Mouse (Mus musculus) intestine, embryonic 15.5 days (tissue): Measurements from ENCODE around the gene Sbno1. TPM values are rescaled to one million over a fixed set of nuclear protein-coding genes. Genes with fewer than 3 reads are reported as not detected.

Experiments used
- ATAC-seq: fragments of 200-750 bp; cut with Nextera tagmentation; 2 replicates; pipeline ENCODE4 v1.8.0; 2017; ENCODE audit warnings: moderate TSS enrichment, moderate library complexity
- H3K27ac ChIP-seq: fragments of 300-500 bp; sonication (generic); 2 replicates; pipeline ENCODE4 v1.5.1; 2015; ENCODE audit warnings: mild to moderate bottlenecking, inconsistent platforms
- H3K27me3 ChIP-seq: fragments of 300-500 bp; sonication (generic); replicated peaks from 2 replicates; pipeline ENCODE4 v1.6.1; 2015; ENCODE audit warnings: inconsistent platforms
- H3K36me3 ChIP-seq: fragments of 300-500 bp; sonication (generic); 2 replicates; pipeline ENCODE4 v1.6.1; 2015; ENCODE audit warnings: inconsistent platforms
- H3K4me1 ChIP-seq: fragments of 300-500 bp; sonication (generic); replicated peaks from 2 replicates; pipeline ENCODE4 v1.6.1; 2015; ENCODE audit warnings: inconsistent platforms
- H3K4me2 ChIP-seq: fragments of 300-500 bp; sonication (generic); replicated peaks from 2 replicates; pipeline ENCODE4 v1.6.1; 2015; ENCODE audit warnings: mild to moderate bottlenecking, inconsistent platforms
- H3K4me3 ChIP-seq: fragments of 300-500 bp; sonication (generic); replicated peaks from 2 replicates; pipeline ENCODE4 v1.5.1; 2015; ENCODE audit warnings: inconsistent platforms
- H3K9ac ChIP-seq: fragments of 300-500 bp; sonication (generic); 2 replicates; pipeline ENCODE4 v1.6.1; 2015; ENCODE audit warnings: inconsistent platforms
- H3K9me3 ChIP-seq: fragments of 300-500 bp; sonication (generic); 2 replicates; pipeline ENCODE4 v1.6.1; 2016; ENCODE audit warnings: inconsistent platforms
- WGBS: fragments of 180-500 bp; shearing (Covaris S2); methylation state at CpG from one replicate; pipeline ENCODE4 v1.1.7; 2015; 5-methylcytosine and 5-hydroxymethylcytosine counted together
- polyA plus RNA-seq: library from polyadenylated mRNA; unstranded; fragments of >200 nt; fragmentation: Nextera tagmentation; extraction: Ambion mirVana; gene quantifications from 2 replicates; pipeline ENCODE4 v1.2.1, GENCODE M21; 2015

Gene Sbno1
- polyA plus RNA-seq, 1 experiment from 2014 or later, result 90.3 TPM

DNA sequence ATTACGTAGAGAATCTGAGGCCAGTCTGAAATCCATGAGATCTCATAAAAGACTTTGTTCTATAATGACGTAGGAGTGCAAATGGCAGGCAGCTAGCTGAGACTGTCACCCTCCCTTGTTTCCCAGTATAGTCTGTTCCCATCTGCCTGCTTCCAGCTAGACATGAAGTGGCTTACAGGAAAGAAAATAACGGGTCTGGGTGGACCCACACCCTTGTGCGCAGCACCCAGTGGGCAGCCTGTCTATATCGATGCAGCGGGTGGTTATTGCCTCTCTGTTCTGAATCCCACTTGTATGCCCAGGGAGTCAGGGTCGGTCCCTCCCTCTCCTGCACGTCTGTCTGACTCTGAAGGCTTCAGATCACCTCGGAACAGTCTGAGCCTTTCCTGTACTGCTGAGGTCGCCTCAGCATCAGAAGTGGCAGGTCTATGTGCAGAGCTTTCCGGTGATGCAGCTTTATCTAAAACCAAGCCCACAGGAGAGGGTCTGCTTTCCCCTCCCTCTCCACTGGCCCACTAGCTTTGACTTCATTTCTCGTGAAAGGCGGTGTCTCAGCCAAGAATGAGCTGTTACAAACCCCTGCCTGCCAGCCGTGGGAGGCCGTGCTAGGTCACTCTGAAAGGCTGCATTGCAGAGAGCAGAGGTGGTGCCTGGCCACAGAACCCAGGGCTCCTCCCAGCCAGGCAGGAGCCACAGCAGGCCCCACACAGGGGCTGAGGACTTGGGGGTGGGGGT is 26.9 kb upstream of the Sbno1 start:
- H3K36me3 ChIP-seq, result peaks cover 66% of the 10 kb centered on the region
- ATAC-seq, result no peak
- peak overlapping the region; percentile 4; the same call in 1 of the 2 replicates for H3K27ac ChIP-seq

DNA sequence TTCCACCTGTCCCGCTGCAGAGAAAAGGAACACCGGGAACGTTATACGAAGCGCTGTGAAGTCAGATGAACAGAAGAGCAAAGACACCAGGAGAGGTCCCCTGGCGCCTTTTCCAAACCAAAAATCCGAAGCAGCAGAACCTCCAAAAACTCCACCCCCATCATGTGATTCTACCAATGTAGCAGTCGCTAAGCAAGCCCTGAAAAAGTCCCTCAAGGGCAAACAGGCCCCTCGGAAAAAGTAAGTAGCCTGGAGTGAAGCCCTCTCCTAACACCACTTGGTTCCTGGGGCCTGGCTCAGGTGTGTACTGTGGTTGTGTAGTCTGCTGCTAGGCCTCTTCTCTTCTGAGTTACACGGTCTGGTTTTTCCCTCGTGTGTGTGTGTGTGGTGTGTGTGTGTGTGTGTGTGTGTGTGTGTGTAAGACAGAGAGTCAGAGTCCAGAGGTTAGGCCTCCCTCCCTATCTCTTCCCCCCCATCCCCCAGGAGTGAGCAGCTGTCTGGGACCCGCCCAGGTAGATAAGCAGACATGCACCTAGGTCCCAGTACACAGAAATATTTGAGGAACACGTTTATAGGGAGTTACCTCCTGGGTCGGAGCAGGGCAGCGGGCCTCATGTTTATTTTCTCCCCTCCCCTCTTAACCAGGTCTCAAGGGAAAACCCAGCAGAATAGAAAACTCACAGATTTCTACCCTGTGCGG is 25.0 kb upstream of the Sbno1 start:
- H3K36me3 ChIP-seq, result peaks cover 53% of the 10 kb centered on the region
- no peak overlapping the region for H3K9ac ChIP-seq
- 0 out of 2 replicates have a peak overlapping the region, but pooled peaks have one; percentile 6 for H3K4me3 ChIP-seq
- H3K9me3 ChIP-seq, result no peaks in the 10 kb centered on the region
- no peaks in the 10 kb centered on the region for H3K27me3 ChIP-seq
- WGBS, result 59% methylated on average over 16 of the region's 16 CpGs
- H3K4me2 ChIP-seq, result peak overlapping the region; percentile 45
- peak; percentile 87 for ATAC-seq
- H3K4me1 ChIP-seq, result peaks cover 33% of the 10 kb centered on the region
- H3K27ac ChIP-seq, result peak overlapping the region; percentile 84

More for the DNA sequence above, 26.9 kb upstream of the Sbno1 start:
- 74% methylated on average over 15 of the region's 15 CpGs for WGBS
- Histone ChIP-seq H3K4me3 (no peak overlapping the region), H3K9ac (no peak overlapping the region), H3K4me2 (peak overlapping the region; percentile 7; the same call in 1 of the 2 replicates), H3K4me1 (peaks cover 18% of the 10 kb centered on the region), H3K9me3 (no peaks in the 10 kb centered on the region), H3K27me3 (no peaks in the 10 kb centered on the region)

DNA sequence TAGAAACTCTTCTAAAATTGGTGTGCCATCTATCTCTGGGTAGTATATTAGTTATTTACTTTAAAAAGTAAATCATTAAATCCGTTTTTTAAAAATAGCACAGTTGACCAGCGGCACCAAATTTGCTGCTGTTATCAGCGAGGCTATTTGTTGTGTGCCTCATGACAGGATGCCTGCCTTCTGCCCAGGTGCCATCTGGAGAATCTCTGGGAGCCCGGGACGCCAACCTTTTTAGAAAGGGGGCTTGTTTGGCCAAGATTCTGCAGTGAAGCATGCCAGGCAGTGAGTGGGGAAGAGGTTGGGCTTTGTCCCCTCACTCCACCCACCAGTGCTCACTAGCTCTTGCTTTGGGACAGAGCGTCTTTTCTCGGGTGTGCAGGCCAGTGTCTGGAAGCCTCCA is 24.2 kb upstream of the Sbno1 start:
- Histone ChIP-seq H3K4me2 (peak overlapping the region; percentile 45), H3K27ac (peak overlapping the region; percentile 84), H3K9ac (no peak overlapping the region), H3K9me3 (no peaks in the 10 kb centered on the region), H3K27me3 (no peaks in the 10 kb centered on the region), H3K36me3 (peaks cover 50% of the 10 kb centered on the region), H3K4me3 (0 out of 2 replicates have a peak overlapping the region, but pooled peaks have one; percentile 6), H3K4me1 (peaks cover 33% of the 10 kb centered on the region)
- no peak for ATAC-seq
- 62% methylated on average over 7 of the region's 7 CpGs for WGBS

DNA sequence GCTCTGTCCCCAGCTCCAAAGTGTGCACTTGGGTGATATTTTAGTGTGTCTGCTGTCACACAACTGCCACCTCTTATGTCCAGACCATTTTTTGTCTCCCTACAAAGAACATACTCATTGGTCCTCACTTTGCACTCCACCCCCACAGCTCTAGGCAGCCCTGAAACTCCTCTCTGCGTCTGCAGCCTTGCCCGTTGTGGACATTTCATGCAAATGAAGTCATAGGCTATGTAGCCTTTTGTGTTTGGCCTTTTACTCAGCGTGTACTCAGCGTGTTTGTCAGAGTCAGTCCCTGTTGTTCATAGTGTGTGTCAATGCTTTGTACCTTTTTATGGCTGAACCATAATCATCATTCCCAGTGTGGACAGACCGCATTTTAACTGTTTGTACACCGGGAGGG is 23.7 kb upstream of the Sbno1 start:
- 52% methylated on average over 6 of the region's 6 CpGs for WGBS
- ATAC-seq, result no peak
- Histone ChIP-seq H3K4me3 (peak overlapping the region; percentile 11; the same call in 1 of the 2 replicates), H3K36me3 (peaks cover 50% of the 10 kb centered on the region), H3K27me3 (no peaks in the 10 kb centered on the region), H3K4me2 (peak overlapping the region; percentile 45), H3K9me3 (no peaks in the 10 kb centered on the region), H3K9ac (peak overlapping the region; percentile 8; the same call in 1 of the 2 replicates), H3K4me1 (peaks cover 39% of the 10 kb centered on the region), H3K27ac (peak overlapping the region; percentile 34; the same call in 1 of the 2 replicates)

DNA sequence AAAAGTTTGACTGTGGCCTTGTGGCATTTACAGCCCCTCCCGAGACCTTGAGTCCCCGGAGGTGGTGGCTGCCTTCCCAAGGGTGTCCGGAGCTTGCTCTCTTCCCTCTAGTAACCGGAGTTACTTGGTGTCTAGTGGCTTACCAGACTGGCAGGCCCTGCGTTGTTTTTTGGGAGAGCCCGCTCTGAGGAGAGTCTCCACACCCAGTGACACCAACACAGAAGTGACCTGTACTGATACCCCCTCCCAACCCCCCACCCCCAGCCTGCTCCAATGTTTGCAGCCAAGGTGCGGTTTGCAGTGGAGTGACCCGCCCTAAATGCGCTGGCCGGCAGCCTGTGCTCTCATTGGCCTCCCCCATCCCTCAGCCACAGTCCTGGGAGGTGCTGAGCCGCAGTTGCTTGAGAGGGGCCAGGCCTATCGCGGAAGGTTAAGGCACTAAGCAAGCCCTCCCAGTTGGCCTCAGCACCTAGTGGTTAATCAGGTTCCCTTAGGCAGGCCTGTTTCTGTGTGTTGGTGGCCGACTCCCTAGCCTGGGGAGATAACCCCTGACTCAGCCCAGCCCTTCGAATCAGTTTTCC is 20.6 kb upstream of the Sbno1 start:
- H3K4me3 ChIP-seq, result peak overlapping the region; percentile 85
- H3K4me2 ChIP-seq, result peak overlapping the region; percentile 93
- peak; percentile 79 for ATAC-seq
- 2% methylated on average over 15 of the region's 15 CpGs for WGBS
- H3K9me3 ChIP-seq, result no peaks in the 10 kb centered on the region
- H3K9ac ChIP-seq, result peak overlapping the region; percentile 82
- peaks cover 37% of the 10 kb centered on the region for H3K4me1 ChIP-seq
- H3K27me3 ChIP-seq, result no peaks in the 10 kb centered on the region
- H3K27ac ChIP-seq, result peak overlapping the region; percentile 93
- peaks cover 26% of the 10 kb centered on the region for H3K36me3 ChIP-seq

GRCm38 (mm10) chr5:124445621-124446293 is 20.0 kb upstream of the Sbno1 start:
- H3K9me3 ChIP-seq, result no peaks in the 10 kb centered on the region
- peak overlapping the region; percentile 85 for H3K4me3 ChIP-seq
- no peaks in the 10 kb centered on the region for H3K27me3 ChIP-seq
- H3K27ac ChIP-seq, result peak overlapping the region; percentile 93
- under 1% methylated on average over 38 of the region's 77 CpGs for WGBS
- peak overlapping the region; percentile 93 for H3K4me2 ChIP-seq
- ATAC-seq, result peak; percentile 72
- H3K36me3 ChIP-seq, result peaks cover 26% of the 10 kb centered on the region
- peak overlapping the region; percentile 82 for H3K9ac ChIP-seq
- peaks cover 37% of the 10 kb centered on the region for H3K4me1 ChIP-seq

GRCm38 (mm10) chr5:124444661-124445561 is 19.1 kb upstream of the Sbno1 start:
- Histone ChIP-seq H3K9ac (peak overlapping the region; percentile 82), H3K27ac (peak overlapping the region; percentile 93)
- peak; percentile 86 for ATAC-seq

DNA sequence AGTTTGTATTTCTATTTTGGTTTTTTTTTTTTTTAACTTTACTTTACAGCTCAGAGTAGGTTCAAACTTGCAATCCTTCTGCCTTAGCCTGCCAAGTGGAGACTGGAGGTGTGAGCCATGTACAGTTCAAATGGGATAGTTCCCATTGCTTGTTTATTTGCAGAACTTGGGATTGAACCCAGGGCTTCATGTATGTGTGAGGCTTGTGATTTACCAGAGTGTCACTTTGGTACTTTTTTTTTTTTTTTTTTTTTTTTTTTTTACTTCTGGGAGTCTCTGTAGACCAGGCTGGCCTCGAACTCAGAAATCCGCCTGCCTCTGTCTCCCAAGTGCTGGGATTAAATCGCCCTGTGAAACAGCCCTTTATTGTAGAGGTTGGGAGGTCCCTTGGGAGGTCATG is 18.4 kb upstream of the Sbno1 start:
- peak overlapping the region; percentile 90; the same call in 1 of the 2 replicates for H3K27ac ChIP-seq

More at GRCm38 (mm10) chr5:124444661-124445561, 19.1 kb upstream of the Sbno1 start:
- Histone ChIP-seq H3K36me3 (peaks cover 21% of the 10 kb centered on the region), H3K4me3 (peak overlapping the region; percentile 85), H3K4me2 (peak overlapping the region; percentile 93), H3K9me3 (no peaks in the 10 kb centered on the region), H3K4me1 (peaks cover 33% of the 10 kb centered on the region), H3K27me3 (no peaks in the 10 kb centered on the region)
- WGBS, result 3% methylated on average over 64 of the region's 66 CpGs

GRCm38 (mm10) chr5:124442628-124443027 is 16.8 kb upstream of the Sbno1 start:
- Histone ChIP-seq H3K4me3 (no peak overlapping the region), H3K27me3 (no peaks in the 10 kb centered on the region), H3K36me3 (0 out of 2 replicates have a peak, but pooled peaks cover 5% of the 10 kb centered on the region), H3K9me3 (no peaks in the 10 kb centered on the region), H3K27ac (no peak overlapping the region), H3K9ac (no peak overlapping the region), H3K4me1 (peaks cover 22% of the 10 kb centered on the region), H3K4me2 (no peak overlapping the region)
- 73% methylated on average over 2 of the region's 2 CpGs for WGBS
- no peak for ATAC-seq

More for the DNA sequence above, 18.4 kb upstream of the Sbno1 start:
- H3K27me3 ChIP-seq, result no peaks in the 10 kb centered on the region
- peaks cover 28% of the 10 kb centered on the region for H3K4me1 ChIP-seq
- no peak overlapping the region for H3K9ac ChIP-seq
- H3K4me3 ChIP-seq, result 0 out of 2 replicates have a peak overlapping the region, but pooled peaks have one; percentile 85
- H3K4me2 ChIP-seq, result 0 out of 2 replicates have a peak overlapping the region, but pooled peaks have one; percentile 93
- WGBS, result 64% methylated on average over 3 of the region's 3 CpGs
- no peak for ATAC-seq
- H3K36me3 ChIP-seq, result peaks cover 15% of the 10 kb centered on the region
- H3K9me3 ChIP-seq, result no peaks in the 10 kb centered on the region

DNA sequence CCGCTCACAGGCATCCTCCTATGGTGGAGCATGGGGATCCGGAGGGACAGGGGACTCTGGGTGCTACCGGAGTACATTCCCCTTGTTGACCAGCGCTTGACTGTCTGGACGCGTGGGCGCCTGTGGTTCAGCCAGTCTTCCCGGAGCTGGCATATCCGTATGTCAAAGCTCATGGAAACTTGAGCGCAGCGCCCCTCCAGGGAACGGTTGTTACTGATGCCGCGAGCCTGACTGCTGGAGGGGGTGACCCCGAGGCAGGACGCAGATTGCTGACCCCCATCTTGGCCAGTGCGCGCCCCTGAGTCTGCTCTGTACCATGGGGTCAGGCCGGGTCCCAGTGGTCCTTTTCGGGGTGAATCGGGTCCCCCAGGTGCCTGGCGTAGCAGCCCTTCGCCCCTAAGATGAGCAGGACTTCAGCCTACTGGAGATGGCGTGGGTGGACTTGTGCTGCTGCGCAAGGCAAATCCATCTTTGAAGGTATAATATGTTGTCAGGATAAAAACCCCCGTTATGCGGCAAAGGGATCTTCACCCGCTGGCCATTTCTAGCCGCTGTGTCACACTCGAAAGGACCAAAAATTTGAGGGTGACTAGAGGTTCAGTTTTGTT is 14.4 kb upstream of the Sbno1 start:
- under 1% methylated on average over 30 of the region's 30 CpGs for WGBS
- Histone ChIP-seq H3K4me3 (peak overlapping the region; percentile 61), H3K4me1 (peaks cover 8% of the 10 kb centered on the region), H3K9me3 (no peaks in the 10 kb centered on the region), H3K36me3 (no peaks in the 10 kb centered on the region), H3K4me2 (peak overlapping the region; percentile 95), H3K27me3 (no peaks in the 10 kb centered on the region), H3K27ac (peak overlapping the region; percentile 87), H3K9ac (peak overlapping the region; percentile 68)
- ATAC-seq, result peak; percentile 59; the same call in 1 of the 2 replicates
